In the genomic region with DNA sequence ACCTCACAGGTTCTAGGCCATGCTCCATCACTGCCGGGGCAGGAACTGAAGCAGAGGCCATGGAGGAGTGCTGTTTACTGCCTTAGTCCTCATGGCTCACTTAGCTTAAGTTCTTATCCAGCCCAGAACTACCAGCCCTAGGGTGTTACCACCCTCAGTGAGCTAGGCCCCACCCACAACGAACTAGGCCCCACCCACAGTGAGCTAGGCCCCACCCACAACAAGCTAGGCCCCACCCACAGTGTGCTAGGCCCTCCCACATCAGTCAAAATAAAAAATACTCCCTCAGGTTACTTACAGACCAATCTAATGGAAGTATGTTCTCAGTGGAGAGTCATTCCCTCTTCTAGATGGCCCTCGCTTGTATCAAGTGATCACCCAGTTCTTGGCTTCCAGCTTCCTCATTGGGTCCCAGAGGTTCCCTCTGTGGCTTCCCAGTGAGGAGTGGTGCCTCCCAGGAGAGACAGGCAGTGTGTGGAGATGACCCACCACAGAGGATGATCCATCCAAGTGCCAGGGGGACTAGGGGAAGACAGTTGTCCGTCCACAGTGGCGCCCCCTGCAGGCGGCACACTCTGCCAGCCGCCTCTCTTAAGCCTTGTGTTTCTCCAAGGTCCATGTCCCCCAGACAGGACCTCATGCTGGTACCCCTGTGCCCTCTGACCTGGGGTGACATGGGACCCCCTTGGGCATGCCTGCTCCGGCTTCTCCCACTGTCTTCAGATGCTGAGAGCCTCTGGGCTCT, we compare ENCODE assay signal across 12 mouse cellular contexts. TPM values are rescaled to one million over a fixed set of nuclear protein-coding genes. Genes with fewer than 3 reads are reported as not detected.
DNase-seq lines count a peak whose midpoint lies in the region; ATAC-seq and TF ChIP-seq lines count a peak whose summit lies in the region.
"Had no signal": no experiment of that assay in that cellular context is flagged by ENCODE, and none has a peak within 500 bp of the region (broad histone marks: within the 10 kb centered on the region; RNA-seq: fewer than 3 reads in every experiment).

No protein-coding gene starts in this region.

- no peak overlapping the region for H3K9ac ChIP-seq in limb, embryonic 13.5 days
- H3K9ac ChIP-seq: neural tube, embryonic 13.5 days had no signal

- peaks cover 6% of the 10 kb centered on the region for H3K4me1 ChIP-seq in limb, embryonic 13.5 days
- H3K4me1 ChIP-seq in limb, embryonic 10.5 days: peaks cover 11% of the 10 kb centered on the region
- H3K4me1 ChIP-seq in G1E (ENCODE audit: insufficient read depth, low read depth, low read length): peaks cover 36% of the 10 kb centered on the region

- H3K9me3 ChIP-seq in limb, embryonic 13.5 days: no peaks in the 10 kb centered on the region
- no peaks in the 10 kb centered on the region for H3K9me3 ChIP-seq in limb, embryonic 10.5 days (replicated peaks)
- no peaks in the 10 kb centered on the region for H3K9me3 ChIP-seq in G1E (replicated peaks)
- H3K9me3 ChIP-seq: neural tube, embryonic 13.5 days had no signal

- H3K4me3 ChIP-seq in limb, embryonic 13.5 days: no peak overlapping the region
- no peak overlapping the region for H3K4me3 ChIP-seq in limb, embryonic 10.5 days
- H3K4me3 ChIP-seq in G1E (ENCODE audit: low read depth, low read length): no peak overlapping the region
- H3K4me3 ChIP-seq: neural tube, embryonic 13.5 days had no signal

- 90% methylated on average over 8 of the region's 8 CpGs for WGBS in limb, embryonic 13.5 days
- 87% methylated on average over 8 of the region's 8 CpGs for WGBS in limb, embryonic 10.5 days

- peak; percentile 49; the same call in 1 of the 2 replicates for TF ChIP-seq CTCF in G1E (IDR thresholded peaks at IDR 0.05; ENCODE audit: low read depth, low read length)

- H3K36me3 ChIP-seq in limb, embryonic 13.5 days: peaks cover 77% of the 10 kb centered on the region
- H3K36me3 ChIP-seq in limb, embryonic 10.5 days: peaks cover 39% of the 10 kb centered on the region
- H3K36me3 ChIP-seq in G1E (replicated peaks): peaks cover 92% of the 10 kb centered on the region

- ATAC-seq in limb, embryonic 13.5 days (ENCODE audit: low FRiP score, low read depth): 0 out of 2 replicates have a peak, but pooled peaks have one; percentile 14
- ATAC-seq in G1E (ENCODE audit: extremely low read depth, insufficient number of reproducible peaks, low FRiP score, poor library complexity, severe bottlenecking): no peak
- ATAC-seq in megakaryocyte progenitor cell, adult 5-6 weeks (replicated peaks; ENCODE audit: poor library complexity): peak; percentile 72
- ATAC-seq in erythroid progenitor cell, adult 5-6 weeks (replicated peaks; ENCODE audit: low FRiP score, poor library complexity, severe bottlenecking): no peak

- H3K4me2 ChIP-seq in limb, embryonic 13.5 days (replicated peaks): no peak overlapping the region
- H3K4me2 ChIP-seq: neural tube, embryonic 13.5 days had no signal

- H3K27me3 ChIP-seq in limb, embryonic 13.5 days: no peaks in the 10 kb centered on the region
- no peaks in the 10 kb centered on the region for H3K27me3 ChIP-seq in limb, embryonic 10.5 days (ENCODE audit: low read depth, poor library complexity, severe bottlenecking)
- H3K27me3 ChIP-seq in G1E (ENCODE audit: insufficient read depth, low read length): no peaks in the 10 kb centered on the region
- H3K27me3 ChIP-seq: neural tube, embryonic 13.5 days had no signal

- DNase-seq in limb, embryonic 10.5 days (ENCODE audit: low spot score): no peak
- DNase-seq in CD4-positive helper T cell, adult 2 months (ENCODE audit: low read depth, low spot score): peak; percentile 28
- no peak for DNase-seq in G1E (ENCODE audit: low spot score)
- no peak for DNase-seq in layer of hippocampus, postnatal 10 days (ENCODE audit: low spot score in 2 of 2)
- DNase-seq: cerebellum, adult 9-10 months; gastrocnemius, postnatal 10 days; kidney, postnatal 25 days; right cerebral cortex, postnatal 25 days had no signal

- H3K27ac ChIP-seq in limb, embryonic 13.5 days: no peak overlapping the region
- no peak overlapping the region for H3K27ac ChIP-seq in limb, embryonic 10.5 days
- H3K27ac ChIP-seq: neural tube, embryonic 13.5 days had no signal

RNA-seq across cellular contexts. Expression of a gene that starts 5.7 kb away (rescaled TPM):
- 67.1 and 69.9 TPM in 2 replicates for polyA plus RNA-seq in limb, embryonic 13.5 days (2015; fragmentation: Nextera tagmentation; extraction: Ambion mirVana)
- polyA plus RNA-seq in limb, embryonic 10.5 days (2016; fragmentation: Nextera tagmentation; extraction: Ambion mirVana): 23.4 and 27.8 TPM in 2 replicates
- total RNA-seq in G1E (2014; fragmentation: Nextera tagmentation) (59.7 and 71.2 TPM in 2 replicates), G1E (2017) (27.5 and 28.1 TPM in 2 replicates)
- 95.7 and 102 TPM in 2 replicates for polyA plus RNA-seq in G1E (2012)
- 29.4 and 29.5 TPM in 2 replicates for total RNA-seq in megakaryocyte progenitor cell, adult 5-6 weeks (2015)
- total RNA-seq in megakaryocyte progenitor cell, adult 5-6 weeks (2017): 25.2 and 26.9 TPM in 2 replicates
- total RNA-seq in layer of hippocampus, postnatal 10 days (2021): 100 to 1,000 TPM; 131 to 136 TPM
- total RNA-seq in erythroid progenitor cell, adult 5-6 weeks (2015; ENCODE audit: low replicate concordance): 4.2 and 8.6 TPM in 2 replicates
- total RNA-seq in erythroid progenitor cell, adult 5-6 weeks (2017; ENCODE audit: low replicate concordance): 5.6 and 17.9 TPM in 2 replicates

RNA-seq across cellular contexts. Expression of a gene that starts 26.5 kb away (rescaled TPM):
- polyA plus RNA-seq in limb, embryonic 13.5 days (2015; fragmentation: Nextera tagmentation; extraction: Ambion mirVana): 386 and 387 TPM in 2 replicates
- polyA plus RNA-seq in limb, embryonic 10.5 days (2016; fragmentation: Nextera tagmentation; extraction: Ambion mirVana): 503 and 564 TPM in 2 replicates
- total RNA-seq in G1E (2014; fragmentation: Nextera tagmentation): 188 and 202 TPM in 2 replicates
- 244 and 261 TPM in 2 replicates for total RNA-seq in G1E (2017)
- polyA plus RNA-seq in G1E (2012): 224 and 241 TPM in 2 replicates
- total RNA-seq in megakaryocyte progenitor cell, adult 5-6 weeks (2015): 320 and 348 TPM in 2 replicates
- total RNA-seq in megakaryocyte progenitor cell, adult 5-6 weeks (2017): 218 and 242 TPM in 2 replicates
- 10 to 100 TPM; 88.9 to 93.0 TPM for total RNA-seq in layer of hippocampus, postnatal 10 days (2021)
- total RNA-seq in erythroid progenitor cell, adult 5-6 weeks (2015; ENCODE audit: low replicate concordance): 107 and 136 TPM in 2 replicates
- total RNA-seq in erythroid progenitor cell, adult 5-6 weeks (2017; ENCODE audit: low replicate concordance): 107 and 108 TPM in 2 replicates

RNA-seq across cellular contexts. Expression of a gene that starts 34.2 kb away (rescaled TPM):
- 0.42 and 0.88 TPM in 2 replicates for polyA plus RNA-seq in limb, embryonic 13.5 days (2015; fragmentation: Nextera tagmentation; extraction: Ambion mirVana)
- 0.08 and 0.30 TPM in 2 replicates for polyA plus RNA-seq in limb, embryonic 10.5 days (2016; fragmentation: Nextera tagmentation; extraction: Ambion mirVana)
- total RNA-seq in G1E (2014; fragmentation: Nextera tagmentation) (not detected in 2 replicates), G1E (2017) (0.11 TPM in 1 of 2 replicates, not detected in the other)
- not detected in 2 replicates for polyA plus RNA-seq in G1E (2012)
- total RNA-seq in megakaryocyte progenitor cell, adult 5-6 weeks (2015): not detected in 2 replicates
- total RNA-seq in megakaryocyte progenitor cell, adult 5-6 weeks (2017): not detected in 2 replicates
- total RNA-seq in layer of hippocampus, postnatal 10 days (2021): under 1 TPM; 0.25 to 0.38 TPM
- total RNA-seq in erythroid progenitor cell, adult 5-6 weeks (2015; ENCODE audit: low replicate concordance): not detected in 2 replicates
- not detected in 2 replicates for total RNA-seq in erythroid progenitor cell, adult 5-6 weeks (2017; ENCODE audit: low replicate concordance)

RNA-seq across cellular contexts. Expression of a gene that starts 45.0 kb away (rescaled TPM):
- 4.8 and 6.8 TPM in 2 replicates for polyA plus RNA-seq in limb, embryonic 13.5 days (2015; fragmentation: Nextera tagmentation; extraction: Ambion mirVana)
- 9.8 and 12.8 TPM in 2 replicates for polyA plus RNA-seq in limb, embryonic 10.5 days (2016; fragmentation: Nextera tagmentation; extraction: Ambion mirVana)
- total RNA-seq in G1E (2014; fragmentation: Nextera tagmentation) (not detected in 2 replicates), G1E (2017) (0.05 TPM in 1 of 2 replicates, not detected in the other)
- not detected in 2 replicates for polyA plus RNA-seq in G1E (2012)
- 4.4 and 4.9 TPM in 2 replicates for total RNA-seq in megakaryocyte progenitor cell, adult 5-6 weeks (2015)
- total RNA-seq in megakaryocyte progenitor cell, adult 5-6 weeks (2017): 11.2 and 14.3 TPM in 2 replicates
- 1 to 10 TPM; 4.8 to 5.2 TPM for total RNA-seq in layer of hippocampus, postnatal 10 days (2021)
- not detected in 2 replicates for total RNA-seq in erythroid progenitor cell, adult 5-6 weeks (2015; ENCODE audit: low replicate concordance)
- 0.13 and 1.9 TPM in 2 replicates for total RNA-seq in erythroid progenitor cell, adult 5-6 weeks (2017; ENCODE audit: low replicate concordance)

RNA-seq across cellular contexts. Expression of a gene that starts 45.1 kb away (rescaled TPM):
- polyA plus RNA-seq in limb, embryonic 13.5 days (2015; fragmentation: Nextera tagmentation; extraction: Ambion mirVana): 25.1 and 27.2 TPM in 2 replicates
- polyA plus RNA-seq in limb, embryonic 10.5 days (2016; fragmentation: Nextera tagmentation; extraction: Ambion mirVana): 19.6 and 20.2 TPM in 2 replicates
- total RNA-seq in G1E (2014; fragmentation: Nextera tagmentation): not detected in 2 replicates
- 0.05 and 0.06 TPM in 2 replicates for total RNA-seq in G1E (2017)
- not detected in 2 replicates for polyA plus RNA-seq in G1E (2012)
- total RNA-seq in megakaryocyte progenitor cell, adult 5-6 weeks (2015): 1.9 and 2.1 TPM in 2 replicates
- total RNA-seq in megakaryocyte progenitor cell, adult 5-6 weeks (2017): 2.1 and 3.0 TPM in 2 replicates
- 100 to 1,000 TPM; 111 to 115 TPM for total RNA-seq in layer of hippocampus, postnatal 10 days (2021)
- 0.84 and 1.1 TPM in 2 replicates for total RNA-seq in erythroid progenitor cell, adult 5-6 weeks (2015; ENCODE audit: low replicate concordance)
- total RNA-seq in erythroid progenitor cell, adult 5-6 weeks (2017; ENCODE audit: low replicate concordance): 0.26 TPM in 1 of 2 replicates, not detected in the other

Comparison
In these comparisons a context has a peak if more than half of its experiments do, and no peak if none do; other contexts are left out.
1. ATAC-seq: peak in limb, embryonic 13.5 days (single experiment) and megakaryocyte progenitor cell, adult 5-6 weeks (single experiment); none in G1E (single experiment) and erythroid progenitor cell, adult 5-6 weeks (single experiment).